Mouse (Mus musculus): ENCODE data around the gene Cnot3.

- TF ChIP-seq POLR2A (IDR thresholded peaks at IDR 0.05; ENCODE audit: low read depth, low read length) (no peak), CTCF (IDR thresholded peaks at IDR 0.05; ENCODE audit: extremely low read depth, insufficient read length, insufficient replicate concordance, low read depth, low read length) (no peak)
These were observed 39.6 kb downstream of the Cnot3 start for GRCm38 (mm10) chr7:3684698-3685097.

Measured in small intestine, adult 2 months (tissue).